8 mouse cellular contexts compared by ENCODE assay signal in the genomic region with DNA sequence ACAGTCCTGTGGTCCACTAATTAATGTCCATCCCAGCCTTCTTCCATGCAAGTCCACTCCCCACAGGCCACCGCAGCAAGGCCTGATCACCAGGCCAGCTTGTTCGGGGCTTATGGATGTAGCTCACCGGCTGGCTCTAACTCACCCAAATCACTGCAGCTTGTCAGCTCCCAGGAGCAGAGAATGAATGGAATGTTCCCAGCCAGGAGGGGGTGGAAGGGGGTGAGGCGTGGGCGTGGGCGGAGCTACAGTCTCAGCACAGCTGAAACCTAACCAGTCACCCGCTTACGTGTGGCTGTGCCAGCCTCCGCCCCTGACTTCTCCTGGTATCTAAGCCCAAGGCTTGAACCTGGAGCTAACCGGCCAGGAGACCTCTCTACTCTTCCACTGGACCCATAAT. TPM values are rescaled to one million over a fixed set of nuclear protein-coding genes. Genes with fewer than 3 reads are reported as not detected.
A peak's percentile ranks its signal among the peaks of the same experiment; 100 is the strongest.
DNase-seq lines count a peak whose midpoint lies in the region; ATAC-seq and TF ChIP-seq lines count a peak whose summit lies in the region.

No protein-coding gene starts in this region.

- no peak for TF ChIP-seq CTCF in Patski (IDR thresholded peaks at IDR 0.05)
- no peak for TF ChIP-seq CTCF in left cerebral cortex, adult 2 months (IDR thresholded peaks at IDR 0.05)

- peaks cover 57% of the 10 kb centered on the region for H3K4me1 ChIP-seq in hindbrain, embryonic 15.5 days (replicated peaks)

- in situ Hi-C loops in Patski (cut with MboI; ENCODE audit: low pct_unique_long_range_greater_than_20kb) = no loop called here

- H3K9ac ChIP-seq in hindbrain, embryonic 15.5 days = no peak overlapping the region

- no peaks in the 10 kb centered on the region for H3K27me3 ChIP-seq in Patski
- H3K27me3 ChIP-seq in hindbrain, embryonic 15.5 days = no peaks in the 10 kb centered on the region

- 6% methylated on average over 10 of the region's 10 CpGs for WGBS in hindbrain, embryonic 15.5 days

- peak overlapping the region; percentile 20 for H3K4me2 ChIP-seq in hindbrain, embryonic 15.5 days

- CTCF ChIA-PET in Patski (lab: Charles Lee) = interaction anchor here (1.6 to 3.2 kb wide), 2 partner anchors 9 to 41 kb away, joined by 8 to 10 read pairs; partner anchors contain the start of gene Hdac10

- intact Hi-C loops in left cerebral cortex, adult 2 months (cut with DNase I) = no loop called here

- no peak overlapping the region for H3K4me3 ChIP-seq in hindbrain, embryonic 15.5 days
- peak overlapping the region; percentile 19; the same call in 1 of the 2 replicates for H3K4me3 ChIP-seq in left cerebral cortex, adult 2 months

- ATAC-seq in Patski = peak; percentile 91
- ATAC-seq in hindbrain, embryonic 15.5 days (ENCODE audit: low FRiP score, low read depth) = peak; percentile 29; the same call in 1 of the 2 replicates

- no peaks in the 10 kb centered on the region for H3K9me3 ChIP-seq in hindbrain, embryonic 15.5 days

- H3K27ac ChIP-seq in hindbrain, embryonic 15.5 days (replicated peaks) = peak overlapping the region; percentile 59
- H3K27ac ChIP-seq in left cerebral cortex, adult 2 months = peak overlapping the region; percentile 60

- H3K36me3 ChIP-seq in hindbrain, embryonic 15.5 days = peaks cover 43% of the 10 kb centered on the region

- peak; percentile 94 for DNase-seq in Patski (ENCODE audit: low read depth, low spot score)
- peak; percentile 75 to 77 for DNase-seq in cerebellum, postnatal 36 days
- peak; percentile 81 for DNase-seq in gastrocnemius, adult 18-20 months (ENCODE audit: low spot score)
- DNase-seq in left cerebral cortex, adult 2 months (ENCODE audit: extremely low spot score in 1 of 2, low spot score in 2 of 2) = peak; percentile 83
- peak; percentile 94 for DNase-seq in lung, postnatal 36 days
- peak; percentile 57 for DNase-seq in skeletal muscle tissue, adult 2 months (ENCODE audit: low read depth, low spot score)
- DNase-seq in thymus, postnatal 0 days (ENCODE audit: low spot score) = no peak

- POLR2A ChIA-PET in Patski (lab: Charles Lee) = interaction anchor here (1.2 to 3.9 kb wide), 4 partner anchors 10 to 27 kb away, joined by 3 to 14 read pairs (median 8); partner anchors contain the start of genes Dennd6b and Mapk11

RNA-seq across cellular contexts. Expression of gene Plxnb2, which starts 11.2 kb away (rescaled TPM):
- 444 TPM for polyA plus RNA-seq in Patski (2021)
- total RNA-seq in gastrocnemius, adult 18-20 months (2021) = 1 to 10 TPM; 4.0 to 8.2 TPM
- 90.7 and 105 TPM in 2 replicates for polyA plus RNA-seq in hindbrain, embryonic 15.5 days (2015; fragmentation: Nextera tagmentation; extraction: Ambion mirVana)
- 10 to 100 TPM; 49.4 to 53.3 TPM for total RNA-seq in left cerebral cortex, adult 2 months (2021)
- 19.0 and 19.4 TPM in 2 replicates for polyA plus RNA-seq in thymus, postnatal 0 days (2015; fragmentation: Nextera tagmentation; extraction: Ambion mirVana)

RNA-seq across cellular contexts. Expression of gene Mapk11, which starts 20.0 kb away (rescaled TPM):
- polyA plus RNA-seq in Patski (2021) = 16.3 TPM
- 1 to 10 TPM in 1 of 2 experiments, under 1 TPM in 1; 0.89 to 1.9 TPM for total RNA-seq in gastrocnemius, adult 18-20 months (2021)
- 27.3 and 28.3 TPM in 2 replicates for polyA plus RNA-seq in hindbrain, embryonic 15.5 days (2015; fragmentation: Nextera tagmentation; extraction: Ambion mirVana)
- total RNA-seq in left cerebral cortex, adult 2 months (2021) = 10 to 100 TPM; 61.8 to 63.5 TPM
- 4.9 and 5.6 TPM in 2 replicates for polyA plus RNA-seq in thymus, postnatal 0 days (2015; fragmentation: Nextera tagmentation; extraction: Ambion mirVana)

RNA-seq across cellular contexts. Expression of gene Dennd6b, which starts 26.9 kb away (rescaled TPM):
- polyA plus RNA-seq in Patski (2021) = 11.3 TPM
- 1 to 10 TPM; 8.8 to 9.6 TPM for total RNA-seq in gastrocnemius, adult 18-20 months (2021)
- 80.4 and 93.7 TPM in 2 replicates for polyA plus RNA-seq in hindbrain, embryonic 15.5 days (2015; fragmentation: Nextera tagmentation; extraction: Ambion mirVana)
- 10 to 100 TPM; 52.2 to 53.9 TPM for total RNA-seq in left cerebral cortex, adult 2 months (2021)
- 13.5 and 14.2 TPM in 2 replicates for polyA plus RNA-seq in thymus, postnatal 0 days (2015; fragmentation: Nextera tagmentation; extraction: Ambion mirVana)

RNA-seq across cellular contexts. Expression of gene Mapk12, which starts 28.9 kb away (rescaled TPM):
- 7.1 TPM for polyA plus RNA-seq in Patski (2021)
- total RNA-seq in gastrocnemius, adult 18-20 months (2021) = 100 to 1,000 TPM; 142 to 145 TPM
- polyA plus RNA-seq in hindbrain, embryonic 15.5 days (2015; fragmentation: Nextera tagmentation; extraction: Ambion mirVana) = 4.2 and 4.6 TPM in 2 replicates
- 1 to 10 TPM; 8.3 to 9.3 TPM for total RNA-seq in left cerebral cortex, adult 2 months (2021)
- 1.2 TPM in 2 replicates for polyA plus RNA-seq in thymus, postnatal 0 days (2015; fragmentation: Nextera tagmentation; extraction: Ambion mirVana)

RNA-seq across cellular contexts. Expression of gene Hdac10, which starts 40.9 kb away (rescaled TPM):
- polyA plus RNA-seq in Patski (2021) = 15.0 TPM
- 1 to 10 TPM; 5.7 to 5.9 TPM for total RNA-seq in gastrocnemius, adult 18-20 months (2021)
- polyA plus RNA-seq in hindbrain, embryonic 15.5 days (2015; fragmentation: Nextera tagmentation; extraction: Ambion mirVana) = 25.3 and 27.6 TPM in 2 replicates
- 10 to 100 TPM; 16.8 to 17.3 TPM for total RNA-seq in left cerebral cortex, adult 2 months (2021)
- polyA plus RNA-seq in thymus, postnatal 0 days (2015; fragmentation: Nextera tagmentation; extraction: Ambion mirVana) = 16.4 and 17.7 TPM in 2 replicates
